Mouse (Mus musculus) MEL (cell line): ENCODE measurements around the gene Acox3. TPM values are rescaled to one million over a fixed set of nuclear protein-coding genes. Genes with fewer than 3 reads are reported as not detected.

Experiments
- DNase-seq: peaks from one replicate; pipeline ENCODE4 v3.0.0; 2011; ENCODE audit warnings: low read depth, low spot score
- H3K27ac ChIP-seq: 2 replicates; pipeline ENCODE4 v1.5.1; 2012; ENCODE audit warnings: low read depth, mild to moderate bottlenecking, control low read depth, low read length, moderate library complexity; ENCODE audit not compliant: control insufficient read depth
- H3K27me3 ChIP-seq, 2 experiments: fragments of 150-350 bp in 1 of 2; sonication (generic) in 1 of 2; 2 replicates each; pipeline ENCODE4 v1.6.1; 2012; ENCODE audit warnings: low read length in 2 of 2, mild to moderate bottlenecking in 2 of 2, improper control_type of control experiment in 1 of 2, moderate library complexity in 1 of 2; ENCODE audit not compliant: insufficient read depth in 2 of 2, control insufficient read depth in 1 of 2
- H3K36me3 ChIP-seq, 2 experiments: 2 replicates each; pipeline ENCODE4 v1.6.1; 2012 to 2014; ENCODE audit warnings: low read length in 2 of 2, improper control_type of control experiment in 1 of 2, inconsistent platforms in 1 of 2, mild to moderate bottlenecking in 1 of 2; ENCODE audit not compliant: insufficient read depth in 2 of 2, control insufficient read depth in 1 of 2
- H3K4me1 ChIP-seq, 2 experiments: fragments of 150-350 bp in 1 of 2; sonication (generic) in 1 of 2; 2 replicates each; pipeline ENCODE4 v1.6.1; 2012; ENCODE audit warnings: low read length in 2 of 2, improper control_type of control experiment in 1 of 2, mild to moderate bottlenecking in 1 of 2; ENCODE audit not compliant: insufficient read depth in 2 of 2, control insufficient read depth in 1 of 2
- H3K4me3 ChIP-seq, 2 experiments: fragments of 150-350 bp in 1 of 2; sonication (generic) in 1 of 2; 2 replicates each; pipeline ENCODE4 v1.5.1; 2012; ENCODE audit warnings: low read depth in 2 of 2, low read length in 2 of 2, mild to moderate bottlenecking in 2 of 2, moderate library complexity in 2 of 2, control low read depth in 1 of 2, improper control_type of control experiment in 1 of 2; ENCODE audit not compliant: control insufficient read depth in 1 of 2, insufficient read depth in 1 of 2
- H3K79me2 ChIP-seq: 2 replicates; pipeline ENCODE4 v1.6.1; 2012; ENCODE audit warnings: mild to moderate bottlenecking, low read length, moderate library complexity; ENCODE audit not compliant: control insufficient read depth, poor library complexity, insufficient read depth
- H3K9ac ChIP-seq: 2 replicates; pipeline ENCODE4 v1.6.1; 2012; ENCODE audit warnings: low read depth, mild to moderate bottlenecking, control low read depth, low read length, moderate library complexity; ENCODE audit not compliant: control insufficient read depth, poor library complexity, severe bottlenecking
- H3K9me3 ChIP-seq: fragments of 150-350 bp; sonication (generic); replicated peaks from 2 replicates; pipeline ENCODE4 v1.6.1; 2012; ENCODE audit warnings: mild to moderate bottlenecking, low read length, improper control_type of control experiment, moderate library complexity; ENCODE audit not compliant: insufficient read depth
- BHLHE40 ChIP-seq: IDR thresholded peaks from 2 replicates; pipeline ENCODE4 v1.6.1; 2012; ENCODE audit warnings: low read depth, mild to moderate bottlenecking, inconsistent platforms, low read length, improper control_type of control experiment, borderline replicate concordance
- CHD1 ChIP-seq: IDR thresholded peaks from 2 replicates; pipeline ENCODE4 v1.6.1; 2012; ENCODE audit warnings: low read depth, mild to moderate bottlenecking, inconsistent platforms, low read length, improper control_type of control experiment
- CHD2 ChIP-seq: IDR thresholded peaks from 2 replicates; pipeline ENCODE4 v1.6.1; 2011; ENCODE audit warnings: low read length, improper control_type of control experiment
- CTCF ChIP-seq, 3 experiments: IDR thresholded peaks in 2 of 3; conservative IDR thresholded peaks in 1 of 3; 2 replicates each; pipeline ENCODE4 v1.5.1; 2011 to 2012; ENCODE audit warnings: low read length in 3 of 3, low read depth in 2 of 3, mild to moderate bottlenecking in 2 of 3, improper control_type of control experiment in 1 of 3, inconsistent platforms in 1 of 3, mixed read lengths in 1 of 3, moderate library complexity in 1 of 3; ENCODE audit not compliant: control insufficient read depth in 1 of 3, insufficient read depth in 1 of 3, poor library complexity in 1 of 3, severe bottlenecking in 1 of 3
- ELF1 ChIP-seq: IDR thresholded peaks from 2 replicates; pipeline ENCODE4 v1.6.1; 2014; ENCODE audit warnings: low read depth, mild to moderate bottlenecking, inconsistent platforms, low read length, improper control_type of control experiment, moderate library complexity
- EP300 ChIP-seq, 2 experiments: IDR thresholded peaks; 2 replicates each; pipeline ENCODE4 v1.6.1; 2011; ENCODE audit warnings: improper control_type of control experiment in 2 of 2, low read length in 2 of 2, low read depth in 1 of 2, mild to moderate bottlenecking in 1 of 2
- ETS1 ChIP-seq: IDR thresholded peaks from 2 replicates; pipeline ENCODE4 v1.6.1; 2012; ENCODE audit warnings: low read depth, mild to moderate bottlenecking, inconsistent platforms, low read length, improper control_type of control experiment, moderate library complexity
- GABPA ChIP-seq: IDR thresholded peaks from 2 replicates; pipeline ENCODE4 v1.6.1; 2012; ENCODE audit warnings: low read depth, mild to moderate bottlenecking, inconsistent platforms, low read length, improper control_type of control experiment, moderate library complexity
- GATA1 ChIP-seq: IDR thresholded peaks from 2 replicates; pipeline ENCODE4 v1.6.1; 2011; ENCODE audit warnings: low read depth, low read length, improper control_type of control experiment
- HCFC1 ChIP-seq: IDR thresholded peaks from 2 replicates; pipeline ENCODE4 v1.6.1; 2012; ENCODE audit warnings: low read depth, mild to moderate bottlenecking, inconsistent platforms, low read length, improper control_type of control experiment, moderate library complexity
- KAT2A ChIP-seq: conservative IDR thresholded peaks from 2 replicates; pipeline ENCODE4 v1.6.1; 2012; ENCODE audit warnings: low read depth, low read length, improper control_type of control experiment, inconsistent platforms
- MAFK ChIP-seq: IDR thresholded peaks from 2 replicates; pipeline ENCODE4 v1.6.1; 2011; ENCODE audit warnings: low read depth, mild to moderate bottlenecking, low read length, improper control_type of control experiment, borderline replicate concordance
- MAX ChIP-seq: IDR thresholded peaks from 2 replicates; pipeline ENCODE4 v1.6.1; 2011; ENCODE audit warnings: low read length, improper control_type of control experiment
- MYB ChIP-seq: IDR thresholded peaks from 2 replicates; pipeline ENCODE4 v1.6.1; 2011; ENCODE audit warnings: mild to moderate bottlenecking, low read depth, low read length, improper control_type of control experiment
- MYC ChIP-seq: IDR thresholded peaks from 2 replicates; pipeline ENCODE4 v1.6.1; 2011; ENCODE audit warnings: low read depth, mild to moderate bottlenecking, low read length, improper control_type of control experiment, moderate library complexity
- NELFE ChIP-seq: IDR thresholded peaks from 2 replicates; pipeline ENCODE4 v1.6.1; 2011; ENCODE audit warnings: low read depth, low read length, improper control_type of control experiment
- NRF1 ChIP-seq: IDR thresholded peaks from 2 replicates; pipeline ENCODE4 v1.6.1; 2014; ENCODE audit warnings: low read depth, mild to moderate bottlenecking, inconsistent platforms, low read length, improper control_type of control experiment, moderate library complexity; ENCODE audit not compliant: poor library complexity, insufficient read depth, severe bottlenecking
- POLR2AphosphoS2 ChIP-seq: IDR thresholded peaks from 2 replicates; pipeline ENCODE4 v1.6.1; 2011; ENCODE audit warnings: low read length, improper control_type of control experiment
- POLR2AphosphoS5 ChIP-seq: IDR thresholded peaks from 2 replicates; pipeline ENCODE4 v1.6.1; 2012; ENCODE audit warnings: low read depth, borderline replicate concordance, mild to moderate bottlenecking, inconsistent platforms, low read length, moderate library complexity, mixed read lengths
- RAD21 ChIP-seq: IDR thresholded peaks from 2 replicates; pipeline ENCODE4 v1.6.1; 2011; ENCODE audit warnings: mild to moderate bottlenecking, low read depth, low read length, improper control_type of control experiment
- SIN3A ChIP-seq: IDR thresholded peaks from 2 replicates; pipeline ENCODE4 v1.6.1; 2012; ENCODE audit warnings: low read length, improper control_type of control experiment, inconsistent platforms
- SMC3 ChIP-seq: IDR thresholded peaks from 2 replicates; pipeline ENCODE4 v1.6.1; 2011; ENCODE audit warnings: low read depth, low read length, improper control_type of control experiment
- TAL1 ChIP-seq: IDR thresholded peaks from 2 replicates; pipeline ENCODE4 v1.6.1; 2012; ENCODE audit warnings: mild to moderate bottlenecking, inconsistent platforms, low read length, moderate library complexity, mixed read lengths
- TBP ChIP-seq: IDR thresholded peaks from 2 replicates; pipeline ENCODE4 v1.8.0; 2011; ENCODE audit warnings: low read depth, low read length, improper control_type of control experiment
- USF1 ChIP-seq: IDR thresholded peaks from 2 replicates; pipeline ENCODE4 v1.6.1; 2014; ENCODE audit warnings: low read depth, mild to moderate bottlenecking, inconsistent platforms, low read length, improper control_type of control experiment, moderate library complexity
- ZKSCAN1 ChIP-seq: IDR thresholded peaks from 2 replicates; pipeline ENCODE4 v1.6.1; 2012; ENCODE audit warnings: low read depth, mild to moderate bottlenecking, inconsistent platforms, low read length, improper control_type of control experiment, moderate library complexity
- ZNF384 ChIP-seq: IDR thresholded peaks from 2 replicates; pipeline ENCODE4 v1.6.1; 2012; ENCODE audit warnings: low read depth, mild to moderate bottlenecking, inconsistent platforms, low read length, improper control_type of control experiment
- polyA plus RNA-seq, 2 experiments: library from polyadenylated mRNA; stranded (reverse) in 1 of 2; unstranded in 1 of 2; fragments of >175 nt in 1 of 2; fragments of >200 nt in 1 of 2; gene quantifications; 2 replicates each; pipeline versions ENCODE4 v1.2.1 to v1.2.4; 2012; ENCODE audit warnings: low replicate concordance in 2 of 2, low read depth in 1 of 2; ENCODE audit not compliant: insufficient read length in 2 of 2, insufficient read depth in 1 of 2, missing spikeins in 1 of 2
- total RNA-seq: library from RNA; depleted of rRNA; stranded (reverse); fragments of 300-350 nt; gene quantifications from 2 replicates; pipeline ENCODE4 v1.2.3, GENCODE M21; 2012

Acox3 gene
- total and polyA plus RNA-seq, 3 experiments = 6.5 to 11.4 TPM; not detected in 1

DNA sequence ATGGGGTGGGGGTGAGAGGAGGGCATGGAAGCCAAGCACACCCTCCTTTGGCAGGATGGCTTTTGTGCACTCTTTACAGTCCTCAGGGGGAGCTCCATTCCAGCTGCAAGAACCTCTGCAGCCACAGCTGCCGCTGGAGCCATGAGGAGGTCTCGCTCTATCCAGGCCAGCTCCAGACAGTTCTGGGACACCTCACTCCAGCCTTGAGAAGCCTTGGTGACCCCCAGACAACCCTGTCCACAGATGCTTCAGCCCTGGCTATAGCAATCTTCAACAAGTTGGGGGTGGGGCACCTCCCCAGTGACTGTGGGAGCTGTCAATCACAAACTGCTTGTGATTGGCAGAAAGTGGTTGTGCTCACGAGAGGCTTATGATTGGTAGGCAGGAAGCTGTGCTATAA is 76.7 kb downstream of the Acox3 start:
- H3K79me2 ChIP-seq = no peaks in the 10 kb centered on the region
- H3K27ac ChIP-seq = no peak overlapping the region
- no peaks in the 10 kb centered on the region for H3K4me1 ChIP-seq
- no peak overlapping the region for H3K4me3 ChIP-seq
- H3K27me3 ChIP-seq = no peaks in the 10 kb centered on the region
- no peaks in the 10 kb centered on the region for H3K9me3 ChIP-seq
- DNase-seq = no peak
- H3K9ac ChIP-seq = no peak overlapping the region
- TF ChIP-seq MAFK (no peak), SMC3 (no peak), ZKSCAN1 (no peak)
- TF ChIP-seq, all 39 proteins: peak for 0
- H3K36me3 ChIP-seq = no peaks in the 10 kb centered on the region

DNA sequence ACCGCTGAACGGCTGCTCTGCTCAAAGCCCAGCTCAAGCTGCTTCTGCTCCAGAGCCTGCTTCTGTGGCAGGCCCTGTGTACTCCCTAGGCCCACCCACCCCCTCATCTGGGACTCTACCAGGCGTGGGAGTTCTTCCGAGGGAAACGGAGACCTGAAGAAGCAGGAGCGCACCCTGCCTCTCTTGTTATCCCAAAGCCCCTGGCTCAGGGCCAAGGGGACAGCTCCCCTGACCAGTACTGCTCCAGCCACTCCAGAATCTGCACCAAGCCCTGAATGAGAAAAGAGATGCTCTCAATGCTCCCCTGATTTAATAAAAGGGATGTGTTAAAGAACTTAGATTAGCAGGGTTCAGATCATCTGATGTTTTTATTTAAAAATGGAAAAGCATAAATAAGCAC is 78.4 kb downstream of the Acox3 start:
- no peak overlapping the region for H3K4me3 ChIP-seq
- no peaks in the 10 kb centered on the region for H3K4me1 ChIP-seq
- no peaks in the 10 kb centered on the region for H3K79me2 ChIP-seq
- H3K36me3 ChIP-seq = no peaks in the 10 kb centered on the region
- no peak for TF ChIP-seq MYB
- TF ChIP-seq ZNF384 = no peak
- TF ChIP-seq SMC3 = no peak
- TF ChIP-seq SIN3A = no peak
- no peak for TF ChIP-seq MAX
- TF ChIP-seq EP300 (IDR thresholded peaks at IDR 0.05; ENCODE audit: low read depth in 1 of 2, low read length in 2 of 2) = no peak
- TF ChIP-seq CHD2 = no peak
- no peak for TF ChIP-seq ELF1
- TF ChIP-seq POLR2AphosphoS5 = no peak
- no peak for TF ChIP-seq MAFK
- TF ChIP-seq CHD1 = no peak
- no peak for TF ChIP-seq NELFE
- no peak for TF ChIP-seq GABPA
- TF ChIP-seq KAT2A = no peak
- no peak for TF ChIP-seq TBP
- H3K9me3 ChIP-seq = no peaks in the 10 kb centered on the region
- no peak for DNase-seq
- H3K9ac ChIP-seq = no peak overlapping the region
- no peak overlapping the region for H3K27ac ChIP-seq
- H3K27me3 ChIP-seq = no peaks in the 10 kb centered on the region

DNA sequence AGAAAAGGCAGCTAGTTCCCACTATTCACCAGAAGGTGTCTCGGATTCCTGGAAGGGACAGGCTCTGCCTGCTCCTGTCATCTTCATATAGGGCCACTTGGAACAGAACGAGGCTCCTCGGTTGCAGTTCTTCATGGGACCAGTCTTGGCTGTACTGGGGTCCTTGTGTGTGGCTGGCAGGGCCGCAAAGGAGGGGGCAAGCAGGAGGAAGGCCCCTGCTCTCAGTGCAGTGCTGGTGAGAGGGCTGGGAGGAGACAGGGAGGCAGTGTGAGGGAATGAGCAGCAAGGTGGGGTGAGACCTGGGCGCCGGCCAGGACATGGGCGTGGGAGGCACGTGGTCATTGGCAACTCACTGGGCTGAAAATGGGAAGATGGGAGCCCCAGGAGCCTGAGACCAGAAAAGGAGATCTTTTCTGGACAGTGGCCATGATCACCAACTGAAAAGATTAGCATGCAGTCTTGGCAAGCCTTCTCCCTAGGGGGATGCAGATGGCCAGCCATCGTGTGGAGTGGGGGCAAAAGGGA is 79.2 kb downstream of the Acox3 start:
- no peaks in the 10 kb centered on the region for H3K27me3 ChIP-seq
- no peak overlapping the region for H3K9ac ChIP-seq
- H3K4me1 ChIP-seq = no peaks in the 10 kb centered on the region
- H3K4me3 ChIP-seq = no peak overlapping the region
- H3K27ac ChIP-seq = no peak overlapping the region
- no peaks in the 10 kb centered on the region for H3K36me3 ChIP-seq
- no peak for DNase-seq
- H3K9me3 ChIP-seq = no peaks in the 10 kb centered on the region
- H3K79me2 ChIP-seq = no peaks in the 10 kb centered on the region
- no peak for TF ChIP-seq BHLHE40
- TF ChIP-seq RAD21 = no peak
- TF ChIP-seq ELF1 = no peak
- TF ChIP-seq TAL1 = no peak
- no peak for TF ChIP-seq SIN3A
- TF ChIP-seq ZKSCAN1 = no peak
- TF ChIP-seq NRF1 = no peak
- no peak for TF ChIP-seq ZNF384
- no peak for TF ChIP-seq MYB
- TF ChIP-seq CTCF (IDR thresholded peaks at IDR 0.05 in 2 of 3, conservative IDR thresholded peaks at IDR 0.05 in 1 of 3; ENCODE audit: control insufficient read depth in 1 of 3, insufficient read depth in 1 of 3, low read depth in 2 of 3, low read length in 3 of 3, poor library complexity in 1 of 3, severe bottlenecking in 1 of 3) = no peak
- TF ChIP-seq POLR2AphosphoS2 = no peak
- no peak for TF ChIP-seq MYC
- TF ChIP-seq ETS1 = no peak
- no peak for TF ChIP-seq USF1
- TF ChIP-seq HCFC1 = no peak
- no peak for TF ChIP-seq GATA1
- no peak for TF ChIP-seq KAT2A
